Mouse (Mus musculus): ENCODE measurements at regions not wholly inside any gene's neighbourhood (a gene's known extent, or its start where the extent isn't known, plus 50 kb on each side); places are given as distances from the start of the nearest gene placed in this dataset.
"Not testable (repeated sequence)": the region's sequence is repeated elsewhere in the genome, so short reads cannot be mapped to it uniquely, and the experiment has no call there.

DNA sequence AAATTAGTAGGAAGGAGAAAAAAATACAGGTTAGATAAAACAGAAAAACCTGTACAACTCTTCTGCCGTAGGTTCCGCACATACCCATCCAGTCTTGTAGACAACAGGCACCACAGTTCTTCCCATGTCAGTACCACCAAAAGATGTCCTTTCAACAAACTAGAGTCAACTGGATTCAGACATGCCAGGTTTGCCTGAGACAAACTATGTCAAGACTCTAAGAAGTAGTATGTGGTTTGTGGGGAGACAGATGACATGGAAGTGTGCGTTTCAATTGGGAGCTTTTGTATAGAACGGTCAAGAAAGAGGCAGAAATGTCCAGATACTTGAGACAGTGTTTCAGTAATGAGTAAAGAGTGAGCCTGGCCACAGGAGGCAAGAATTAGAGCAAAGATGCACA, 119.5 kb upstream of the Nebl start:
- DNase-seq (ENCODE audit: extremely low read depth, low read depth, low spot score) = no peak

DNA sequence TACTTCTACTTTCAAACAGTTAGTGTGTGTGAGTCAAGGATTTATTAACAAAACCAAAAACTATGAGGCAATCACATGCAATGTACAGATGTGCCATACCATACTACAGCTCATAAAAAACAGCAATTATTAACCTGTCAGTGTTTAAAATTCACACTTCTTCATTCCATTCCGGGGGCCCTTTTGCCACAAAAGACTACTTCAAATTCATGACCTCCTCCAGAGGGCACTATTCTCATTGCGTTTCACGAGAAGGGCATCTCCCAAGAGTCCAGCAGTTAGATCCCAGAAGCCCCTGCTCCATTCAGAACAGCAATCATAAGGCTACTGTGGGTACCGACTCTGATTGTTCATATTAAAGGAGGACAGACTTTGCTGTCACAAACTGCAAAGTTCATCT, 118.0 kb upstream of the Nebl start:
- no peak for DNase-seq (ENCODE audit: extremely low read depth, low read depth, low spot score)

DNA sequence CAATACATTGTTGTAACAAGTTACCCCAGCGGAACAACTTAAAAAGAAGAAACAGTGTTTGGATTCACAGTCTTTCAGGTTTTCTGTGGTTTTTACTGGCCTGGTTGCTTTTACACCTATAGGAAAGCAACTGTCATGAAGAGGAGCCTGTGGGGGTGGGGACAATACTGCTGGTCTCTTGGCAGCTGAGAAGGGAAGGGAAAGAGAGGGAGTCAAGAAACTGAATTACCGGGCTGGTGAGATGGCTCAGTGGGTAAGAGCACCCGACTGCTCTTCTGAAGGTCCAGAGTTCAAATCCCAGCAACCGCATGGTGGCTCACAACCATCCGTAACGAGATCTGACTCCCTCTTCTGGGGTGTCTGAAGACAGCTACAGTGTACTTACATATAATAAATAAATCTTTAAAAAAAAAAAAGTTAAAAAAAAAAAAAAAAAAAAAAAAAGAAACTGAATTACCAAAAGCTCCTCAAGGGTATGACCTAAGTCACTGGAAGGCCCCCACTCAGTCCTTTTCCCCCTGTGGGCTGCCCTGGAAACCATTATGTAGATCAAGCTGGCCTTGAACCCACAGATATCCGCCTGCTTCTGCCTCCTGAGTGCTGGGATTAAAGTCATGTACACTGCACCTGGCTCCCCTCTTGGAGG, 114.3 kb upstream of the Nebl start:
- DNase-seq (ENCODE audit: extremely low read depth, low read depth, low spot score) = not testable (repeated sequence)

DNA sequence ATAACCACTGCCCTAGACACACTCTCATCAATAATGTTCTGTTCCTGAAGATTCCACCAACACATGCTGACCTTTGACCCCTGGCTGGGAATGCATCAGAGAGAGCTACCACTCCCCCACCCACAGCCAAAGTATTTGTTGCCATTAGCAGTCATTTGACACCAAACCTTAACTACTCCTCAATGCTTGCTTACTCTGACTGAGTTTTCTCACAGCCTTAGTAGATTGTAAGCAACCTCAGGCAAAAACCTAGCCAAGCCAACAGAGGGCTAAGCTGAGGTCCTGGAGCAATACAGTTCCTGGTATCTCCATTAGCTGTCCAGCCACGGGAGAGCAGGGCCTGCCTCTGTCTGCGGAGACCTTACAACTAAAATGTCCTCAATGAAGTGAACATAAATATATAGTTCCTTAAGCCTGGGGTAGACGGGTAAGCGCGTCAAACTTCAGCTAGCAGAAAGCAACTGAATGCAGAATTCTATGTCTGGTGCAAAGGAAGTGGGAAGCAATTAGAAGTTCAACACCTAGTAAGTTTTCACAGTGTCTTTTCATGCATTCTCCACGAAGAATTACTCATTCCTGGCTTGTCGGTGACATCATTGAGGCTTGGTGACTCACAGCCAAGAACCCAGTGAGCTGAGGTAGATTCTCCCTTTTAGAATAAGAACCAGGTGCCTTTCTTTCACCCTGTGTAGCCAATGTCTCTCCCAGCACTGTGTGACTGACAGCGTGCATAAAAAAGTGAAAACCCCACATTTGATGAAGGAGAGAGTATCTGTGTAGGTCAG, 113.6 kb upstream of the Nebl start:
- no peak for DNase-seq (ENCODE audit: extremely low read depth, low read depth, low spot score)

DNA sequence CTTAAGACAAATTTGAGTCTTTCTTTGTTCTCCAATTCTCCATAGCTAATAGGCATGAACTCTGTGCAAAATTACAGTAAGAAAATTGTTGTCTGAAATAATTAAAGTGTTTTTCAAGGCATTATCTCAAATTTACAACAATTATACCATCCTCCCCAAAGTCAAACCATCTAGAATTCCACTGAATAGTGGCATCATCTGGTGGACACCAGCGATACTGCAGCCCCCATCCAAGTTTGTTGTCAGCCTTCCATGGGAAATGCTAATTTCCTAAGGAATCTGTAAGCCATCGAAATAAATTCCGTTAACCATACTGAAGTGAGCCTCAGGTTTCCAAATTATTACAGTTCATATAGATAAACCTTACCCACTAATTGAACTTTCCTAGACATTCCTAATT, 110.7 kb upstream of the Nebl start:
- DNase-seq (ENCODE audit: extremely low read depth, low read depth, low spot score) = no peak

DNA sequence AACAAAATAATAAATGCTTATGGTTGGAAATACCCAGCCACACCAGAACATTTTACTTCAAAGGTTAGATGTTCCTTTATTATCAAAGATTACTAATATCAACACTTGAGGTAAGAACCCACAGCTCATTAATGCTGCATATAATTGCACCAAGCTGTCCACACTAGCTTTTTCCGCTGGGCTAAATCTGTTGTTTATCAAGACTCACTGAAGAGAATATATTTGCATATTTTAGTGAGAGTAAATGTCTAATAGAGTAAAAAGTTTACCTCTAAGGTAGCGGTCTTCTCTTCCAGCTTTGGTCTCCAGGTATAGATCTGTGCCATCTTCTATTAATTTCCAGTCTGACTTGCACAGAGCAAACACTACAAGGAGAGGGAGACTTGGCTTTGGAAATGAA, 110.3 kb upstream of the Nebl start:
- no peak for DNase-seq (ENCODE audit: extremely low read depth, low read depth, low spot score)

DNA sequence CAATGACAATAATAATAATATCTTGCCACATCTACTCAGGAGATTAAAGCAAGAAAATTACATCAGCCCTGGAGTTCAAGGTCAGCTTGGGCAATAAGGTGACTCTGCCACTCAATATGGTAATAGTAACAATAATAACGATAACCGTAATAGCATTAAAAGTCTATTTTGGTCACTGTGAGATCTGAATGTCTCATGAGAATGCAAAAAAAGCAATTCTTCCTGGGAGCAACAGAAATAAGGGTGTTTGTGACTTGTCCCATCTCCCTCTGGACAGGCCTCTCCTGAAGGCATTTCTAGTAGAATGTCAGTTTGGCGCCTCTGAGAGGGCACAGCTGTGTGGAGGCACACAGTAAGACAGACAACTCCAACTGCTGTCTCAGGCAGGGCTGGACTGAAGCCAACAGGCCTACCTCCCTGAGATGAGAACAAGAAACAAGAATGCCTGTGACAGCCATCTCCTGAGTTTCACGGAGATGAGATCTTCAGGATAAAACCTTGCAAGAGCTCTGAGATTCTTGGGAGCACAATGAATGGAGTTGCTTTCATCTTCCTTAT, 109.8 kb upstream of the Nebl start:
- DNase-seq (ENCODE audit: extremely low read depth, low read depth, low spot score) = no peak

DNA sequence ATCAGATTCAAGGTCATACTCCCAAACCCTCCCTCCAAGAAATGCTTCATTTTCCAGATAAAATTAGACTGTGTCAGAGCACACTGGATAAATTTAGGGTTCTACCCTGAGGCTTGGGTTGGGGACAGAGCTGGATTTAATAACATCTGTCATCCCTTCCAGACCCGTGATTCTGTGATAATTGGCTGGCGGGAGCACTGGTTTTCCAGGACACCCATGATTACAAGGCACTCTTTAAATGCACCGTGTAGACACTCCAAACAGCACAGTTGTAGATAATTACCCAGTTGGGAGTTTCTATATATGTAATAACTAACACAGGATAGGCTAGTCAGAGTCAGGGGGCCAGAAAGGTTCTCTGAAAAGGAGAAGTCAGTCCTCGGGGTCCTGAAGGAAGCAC, 108.4 kb upstream of the Nebl start:
- no peak for DNase-seq (ENCODE audit: extremely low read depth, low read depth, low spot score)

DNA sequence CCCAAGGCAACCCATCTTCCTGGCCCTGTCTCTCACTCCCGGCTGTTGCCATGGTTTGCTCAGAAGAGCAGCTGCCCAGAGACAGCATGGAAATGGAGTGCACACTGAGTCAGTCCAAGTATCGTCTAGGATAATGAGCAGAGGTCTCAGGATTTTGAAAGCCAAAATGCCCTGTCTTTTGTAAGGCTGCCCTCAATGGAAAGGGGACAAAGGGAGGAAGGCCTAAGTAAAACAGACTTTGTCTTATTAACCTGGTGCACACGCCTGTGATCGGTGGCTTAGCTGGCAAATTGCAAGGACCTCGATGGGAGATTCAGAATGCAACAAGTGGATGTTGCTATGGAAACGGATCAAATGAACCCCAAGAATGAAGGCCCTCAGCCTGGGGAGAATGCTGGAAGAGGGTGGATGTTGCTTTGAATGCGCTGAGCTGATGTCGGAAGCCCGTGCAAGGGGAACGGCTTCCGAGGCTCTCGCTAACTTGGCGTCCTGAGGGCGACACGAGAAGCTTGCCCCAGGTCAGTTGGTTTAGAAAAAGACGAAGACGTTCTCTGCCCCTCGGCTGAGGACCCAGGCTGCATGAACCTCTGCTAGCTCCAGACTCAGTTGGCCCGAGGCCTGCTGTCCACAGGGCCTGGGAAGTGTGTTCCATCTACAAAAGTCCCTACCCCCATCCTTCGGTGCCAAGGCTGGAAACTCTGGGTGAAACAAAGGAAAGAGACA, 107.8 kb upstream of the Nebl start:
- DNase-seq (ENCODE audit: extremely low read depth, low read depth, low spot score) = no peak

DNA sequence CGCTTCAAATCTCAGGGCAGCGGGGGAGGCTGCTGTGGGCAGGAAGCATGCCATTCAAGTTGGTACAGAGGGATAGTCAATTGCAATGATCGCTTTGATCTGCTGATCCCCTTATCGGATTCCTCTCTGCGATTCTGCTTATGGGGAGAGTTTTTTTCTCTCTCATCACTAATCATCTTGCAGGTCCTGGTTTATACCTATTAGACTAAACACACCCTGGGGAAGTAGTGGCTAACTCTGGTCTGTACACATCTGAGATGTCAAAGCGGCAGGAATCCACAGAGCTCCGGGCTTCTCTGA, 107.1 kb upstream of the Nebl start:
- DNase-seq (ENCODE audit: extremely low read depth, low read depth, low spot score) = no peak

DNA sequence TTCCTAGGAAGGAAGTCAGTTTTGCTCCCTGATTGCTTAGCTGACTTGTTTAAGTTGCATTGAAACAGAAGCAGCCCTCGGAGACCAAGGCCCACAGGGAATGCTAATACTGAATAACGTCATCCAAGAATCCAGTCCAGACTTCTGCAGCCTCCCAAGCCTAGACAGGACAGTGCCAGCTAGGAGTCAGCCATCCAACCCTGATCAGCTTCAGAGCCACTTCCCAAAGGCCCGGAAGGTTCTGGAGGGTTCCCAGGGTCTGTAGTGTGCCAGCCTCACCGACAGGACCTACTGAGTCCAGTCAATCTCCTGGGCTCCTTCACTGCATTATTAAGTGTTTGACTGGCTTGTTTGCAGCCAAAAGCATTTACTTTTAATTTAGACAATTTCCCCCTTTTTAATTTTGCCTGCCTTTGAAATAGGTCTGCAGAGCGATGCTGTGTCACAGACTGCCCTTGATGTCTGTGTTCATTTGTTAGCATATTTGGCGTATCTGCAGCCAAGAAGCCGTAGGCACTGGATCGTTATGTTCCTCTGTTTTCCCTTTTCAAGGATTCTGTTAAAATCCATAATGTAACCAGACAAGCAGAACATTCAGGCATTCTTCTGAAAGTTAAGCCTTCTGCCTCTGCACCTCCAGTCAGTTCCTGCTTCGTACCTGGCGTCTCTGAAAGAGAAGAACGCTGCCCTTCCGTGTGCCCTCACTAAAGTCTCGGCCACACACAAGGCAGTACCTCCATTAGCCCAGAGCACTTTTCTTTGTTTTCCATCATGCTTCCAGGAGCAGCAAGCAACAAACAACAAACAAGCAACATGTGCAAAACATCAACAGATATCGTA, 106.5 kb upstream of the Nebl start:
- DNase-seq (ENCODE audit: extremely low read depth, low read depth, low spot score) = no peak

DNA sequence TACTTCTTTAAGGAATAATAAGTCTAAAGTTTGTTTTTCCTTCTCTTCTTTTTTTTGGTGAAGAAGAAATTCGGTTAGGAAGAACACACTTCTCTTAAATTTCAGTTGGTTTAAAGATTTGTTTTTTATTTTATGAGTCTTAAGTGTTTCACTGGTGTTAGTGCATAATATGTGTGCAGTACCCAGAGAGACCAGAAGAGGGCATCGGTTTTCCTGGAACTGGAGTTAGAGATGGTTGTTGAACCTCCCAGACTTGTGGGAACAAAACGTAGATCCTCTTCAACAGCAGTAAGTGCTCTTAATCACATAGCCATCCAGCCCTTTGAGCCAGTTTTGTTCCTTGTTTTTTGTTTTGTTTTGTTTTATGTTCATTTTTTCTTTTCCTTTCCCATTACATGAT, 101.5 kb upstream of the Nebl start:
- DNase-seq (ENCODE audit: extremely low read depth, low read depth, low spot score) = no peak

DNA sequence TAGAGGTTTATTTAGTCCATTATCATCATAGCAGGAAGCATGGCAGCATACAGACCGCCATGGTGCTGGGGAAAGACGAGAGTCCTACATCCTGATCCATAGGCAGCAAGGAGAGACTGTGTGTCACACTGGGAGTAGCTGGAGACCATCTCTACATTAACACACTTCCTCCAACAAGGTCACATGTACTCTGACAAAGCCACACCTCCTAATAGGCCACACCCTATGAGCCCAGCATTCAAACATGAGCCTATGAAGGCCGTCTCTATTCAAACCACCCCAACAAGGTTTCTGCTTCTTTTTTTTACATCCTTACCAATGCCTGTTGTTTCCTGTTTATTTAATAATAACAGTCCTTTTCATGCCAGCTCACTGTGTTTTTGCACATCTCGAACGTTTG, 99.0 kb upstream of the Nebl start:
- no peak for DNase-seq (ENCODE audit: extremely low read depth, low read depth, low spot score)

DNA sequence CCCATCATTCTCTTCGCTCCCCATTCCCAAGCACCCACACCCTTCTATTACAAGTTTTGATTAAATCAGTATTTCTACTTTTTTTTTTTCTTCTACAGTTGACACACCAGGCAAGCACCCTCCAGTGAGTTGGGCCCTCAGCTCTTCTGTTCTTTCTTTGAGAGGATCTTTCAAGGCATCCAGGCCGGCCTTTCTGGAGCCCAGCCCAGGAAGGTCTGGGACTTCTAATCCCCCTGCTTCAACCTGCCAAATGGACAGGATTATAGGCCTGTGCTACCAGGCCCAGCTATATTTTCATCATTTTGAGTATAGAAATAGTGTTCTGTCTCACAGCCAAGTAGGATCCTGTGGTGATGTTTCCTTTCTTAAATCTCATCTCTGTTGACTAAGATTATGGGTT, 94.0 kb upstream of the Nebl start:
- DNase-seq (ENCODE audit: extremely low read depth, low read depth, low spot score) = no peak

DNA sequence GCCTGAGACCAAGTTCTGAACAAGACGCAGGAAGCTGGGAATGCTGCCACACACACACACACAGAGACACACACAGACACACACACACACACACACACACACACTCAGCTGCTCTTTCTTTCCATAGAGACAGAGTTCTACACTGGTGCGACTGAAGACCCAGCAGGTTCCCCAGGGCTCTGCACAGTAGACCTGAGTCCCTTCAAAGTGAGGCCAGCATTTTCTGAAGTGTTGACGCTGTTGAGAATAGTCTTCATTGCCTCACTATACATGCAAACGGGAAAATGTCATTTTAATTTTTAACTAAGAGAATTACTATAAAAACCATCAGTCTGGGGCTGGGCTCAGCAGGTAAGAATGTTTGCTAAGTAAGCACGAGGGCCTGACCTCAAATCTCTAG, 92.9 kb upstream of the Nebl start:
- no peak for DNase-seq (ENCODE audit: extremely low read depth, low read depth, low spot score)

DNA sequence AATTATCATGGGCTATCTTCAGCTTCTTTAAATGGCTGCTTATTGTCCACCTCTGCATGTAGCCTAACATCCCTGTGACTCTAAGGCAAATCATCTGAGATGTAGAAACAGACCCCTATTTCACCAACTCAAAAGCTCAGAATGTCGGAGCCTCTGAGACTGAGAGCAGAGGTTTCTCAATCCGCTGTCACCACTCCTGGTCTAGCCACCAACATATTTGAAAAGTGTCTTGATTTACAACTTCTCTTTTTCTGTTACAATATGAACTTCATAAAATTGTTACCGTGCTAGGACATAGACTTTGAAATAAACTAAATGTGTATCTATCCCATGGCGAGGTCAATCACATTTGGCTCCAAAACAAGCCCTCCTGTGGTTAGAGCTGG, 91.3 kb upstream of the Nebl start:
- no peak for DNase-seq (ENCODE audit: extremely low read depth, low read depth, low spot score)

DNA sequence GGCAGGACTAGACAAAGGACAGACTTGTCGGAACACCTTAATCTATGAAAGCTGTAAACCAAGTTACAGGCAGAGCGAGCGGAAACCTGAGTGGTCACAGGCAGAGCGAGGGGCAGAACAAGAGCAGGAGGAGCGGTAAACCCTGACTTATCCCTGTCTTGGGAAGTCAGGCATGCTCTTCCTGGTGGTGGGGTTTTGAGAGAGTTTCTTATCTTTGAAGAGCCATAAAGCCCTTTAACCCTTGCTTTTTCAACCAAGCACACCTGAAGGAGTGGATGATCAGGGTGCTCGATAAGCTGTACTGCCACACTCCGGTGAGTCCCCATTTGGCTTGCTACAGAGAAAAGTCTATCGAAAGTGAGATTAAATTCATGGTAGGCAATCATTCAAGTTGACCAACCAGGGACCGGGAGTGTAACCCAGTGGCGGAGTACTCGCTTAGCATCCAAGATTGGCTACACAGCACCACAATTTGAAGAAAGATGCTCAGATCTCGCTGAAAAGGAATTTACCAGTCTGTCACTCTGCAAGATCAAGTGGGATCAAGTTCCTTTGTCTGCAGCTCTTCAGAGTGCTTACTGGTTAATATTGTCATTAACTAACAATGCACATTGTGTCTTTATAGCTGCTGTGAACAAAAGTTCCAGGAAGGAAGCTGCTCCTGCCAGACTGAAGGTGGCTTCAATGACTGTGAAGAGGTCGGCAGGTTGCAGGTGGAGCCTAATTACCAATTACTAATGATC, 90.8 kb upstream of the Nebl start:
- DNase-seq (ENCODE audit: extremely low read depth, low read depth, low spot score) = no peak

DNA sequence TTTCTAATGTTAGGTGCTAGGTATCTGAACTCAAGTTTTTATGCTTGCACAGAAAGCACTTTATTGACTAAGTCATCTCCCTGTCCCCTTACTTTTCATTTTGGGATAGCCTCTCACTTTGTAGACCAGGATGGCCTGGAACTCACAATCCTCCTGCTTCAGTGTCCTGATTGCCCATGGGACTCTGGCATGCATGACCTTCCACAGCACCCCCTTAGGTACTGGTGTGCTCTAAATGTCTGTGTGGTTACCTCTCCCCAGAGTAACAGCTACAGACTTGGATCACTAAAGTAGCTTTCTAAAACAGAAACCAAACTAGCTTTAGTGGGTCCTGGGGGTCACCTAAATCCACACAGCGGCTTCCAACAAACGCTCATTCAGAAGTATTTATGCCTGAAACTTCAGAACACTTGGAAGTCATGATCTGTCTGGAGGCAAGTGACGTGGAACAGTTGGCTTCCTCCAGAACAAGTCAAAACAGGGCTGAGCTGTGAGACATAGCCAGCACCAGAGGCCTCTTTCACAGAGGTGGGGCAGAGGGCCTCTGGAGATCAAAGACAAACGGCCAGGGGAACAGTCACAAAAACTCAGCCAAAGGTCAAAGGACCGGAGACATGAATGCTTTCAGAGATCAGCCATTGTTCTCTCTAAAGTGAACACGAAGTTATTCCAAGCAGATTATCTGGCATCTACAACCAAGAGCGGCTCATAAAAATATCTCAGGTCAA, 80.8 kb upstream of the Nebl start:
- peak; percentile 30 for DNase-seq (ENCODE audit: extremely low read depth, low read depth, low spot score)
